Mouse (Mus musculus): ENCODE results near the gene Pelo.

DNA sequence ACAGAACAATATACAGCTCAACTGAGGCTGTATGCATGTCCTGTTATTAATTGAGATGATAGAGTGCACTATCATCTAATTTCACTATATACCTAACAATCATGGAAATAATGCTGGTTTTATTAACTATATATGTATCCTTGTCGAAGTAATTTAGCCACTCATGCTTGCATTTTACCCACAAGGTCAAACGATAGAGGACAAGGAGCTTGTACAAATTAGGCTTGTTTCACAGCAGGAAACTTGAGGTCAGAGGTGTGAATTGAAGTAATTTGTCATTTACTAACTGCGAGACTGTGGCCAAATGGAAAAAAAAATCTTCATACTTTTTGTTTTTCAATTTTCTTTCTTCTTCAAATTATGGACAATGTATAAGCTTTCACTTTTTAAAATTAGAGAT lies 8.2 kb upstream of the Pelo start:
- TF ChIP-seq CTCF (IDR thresholded peaks at IDR 0.05; ENCODE audit: borderline replicate concordance, control insufficient read depth, extremely low read depth, insufficient read depth, low read length, poor library complexity) = no peak
- no peak for TF ChIP-seq POLR2A (IDR thresholded peaks at IDR 0.05; ENCODE audit: control insufficient read depth, extremely low read depth, insufficient read depth, low read length, poor library complexity)
